Mouse (Mus musculus) mouse trophoblast stem cell (cell line): ENCODE measurements around the gene Spaar.

Source experiments
- in situ Hi-C, 2 experiments: fragments of 300-500 bp; cut with MseI, MboI; formaldehyde crosslinking; loops; 2 replicates in 1 of 2; 3 replicates in 1 of 2; pipeline ENCODE4 v1.15.1; 2025

The Spaar gene

DNA sequence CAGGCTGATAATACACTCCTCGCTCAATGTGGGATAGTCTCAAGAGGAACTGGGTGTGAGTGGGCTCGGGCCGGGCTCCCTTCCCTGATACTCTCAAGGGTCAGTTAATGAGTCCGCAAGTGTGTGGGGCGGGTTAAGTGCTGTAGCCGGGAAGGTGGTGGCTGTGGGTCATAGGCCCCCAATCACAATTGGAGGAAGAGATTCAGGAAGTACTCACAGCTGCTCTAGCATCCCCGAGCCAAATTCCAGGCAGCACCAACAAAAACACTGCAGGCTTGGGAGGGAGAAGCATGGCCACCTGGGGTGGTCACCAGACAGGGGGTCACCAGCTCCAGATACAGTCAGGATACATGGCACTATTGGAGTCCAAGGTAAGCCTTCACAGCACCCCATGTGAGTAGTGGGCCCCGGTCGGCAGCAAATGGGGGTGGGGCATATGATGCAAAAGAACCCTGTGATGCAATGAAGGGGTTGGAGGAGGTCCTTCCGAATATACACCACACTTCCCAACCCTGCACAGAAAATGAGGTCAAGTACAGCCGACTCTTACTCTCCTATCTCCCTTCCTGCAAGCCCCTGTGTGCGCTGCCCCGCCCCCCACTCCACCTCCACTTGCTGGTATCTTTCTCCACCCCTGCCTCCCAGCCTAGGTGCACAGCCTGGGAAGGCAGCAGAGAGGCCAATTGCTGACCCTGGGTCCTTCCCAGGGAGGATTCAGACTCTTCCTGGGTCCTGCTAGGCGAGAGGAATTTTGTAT is at the start of gene Spaar:
Spaar (plus strand) TSS at position 241 of the 757 bp plus-strand sequence.
- in situ Hi-C loops = no loop called here

DNA sequence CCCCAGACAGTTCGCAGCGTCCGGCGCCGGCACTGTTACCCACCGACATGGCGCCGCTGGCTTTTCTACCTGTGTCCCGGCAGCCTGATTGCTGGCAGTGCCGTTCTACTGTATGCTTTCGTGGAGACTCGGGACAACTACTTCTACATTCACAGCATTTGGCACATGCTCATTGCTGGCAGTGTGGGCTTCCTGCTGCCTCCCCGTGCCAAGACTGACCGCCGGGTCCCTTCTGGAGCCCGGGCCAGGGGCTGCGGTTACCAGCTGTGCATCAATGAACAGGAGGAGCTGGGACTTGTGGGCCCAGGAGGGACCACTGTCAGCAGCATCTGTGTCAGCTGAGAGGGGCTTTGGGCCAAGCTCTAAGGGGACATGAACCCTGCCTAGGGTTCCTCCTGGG is 39.8 kb upstream of the Spaar start:
- in situ Hi-C loops = no loop called here

GRCm38 (mm10) chr4:43691026-43691425 is 38.8 kb upstream of the Spaar start:
- in situ Hi-C loops = no loop called here

- in situ Hi-C loops = no loop called here
Measured at GRCm38 (mm10) chr4:43693806-43694241, 36.0 kb upstream of the Spaar start.

DNA sequence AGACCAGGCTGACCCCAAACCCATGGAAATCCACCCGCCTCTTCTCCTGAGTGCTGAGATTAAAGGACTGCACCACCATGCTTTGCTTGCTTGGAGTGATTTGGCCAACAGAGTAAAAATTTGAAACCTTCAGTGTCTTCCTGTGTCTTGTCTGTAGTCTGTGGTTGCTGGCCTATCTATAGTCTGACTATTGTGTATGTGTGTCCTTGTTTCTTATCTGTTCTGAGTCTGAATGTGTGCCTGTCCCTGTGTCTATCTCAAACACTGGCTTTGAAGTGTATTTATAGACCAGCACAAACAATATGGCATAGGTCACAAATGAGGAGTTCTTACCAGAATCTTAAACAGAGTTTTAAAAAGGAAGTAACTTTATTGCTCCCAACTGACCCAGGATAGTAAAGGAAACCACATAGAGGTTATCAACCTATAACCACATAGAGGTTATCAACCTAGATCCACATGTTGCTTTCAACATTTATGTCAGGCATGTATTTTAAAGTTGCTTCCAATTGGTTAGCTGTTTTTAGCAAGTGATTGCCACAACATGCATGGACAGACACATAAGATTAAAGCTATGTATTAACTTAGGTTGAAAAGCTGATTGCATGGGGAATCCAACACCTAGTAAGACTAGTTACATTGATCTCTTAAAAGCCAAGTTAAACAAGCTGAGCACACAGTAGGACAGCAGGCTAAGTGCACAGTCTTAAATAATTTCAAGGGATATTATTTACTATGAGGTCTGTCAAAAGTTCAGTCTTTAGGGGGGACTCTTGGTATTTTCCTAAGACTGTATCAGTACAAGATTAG is 35.2 kb upstream of the Spaar start:
- in situ Hi-C loops = no loop called here

- in situ Hi-C loops = no loop called here
Measured at GRCm38 (mm10) chr4:43695249-43695671, 34.6 kb upstream of the Spaar start.

DNA sequence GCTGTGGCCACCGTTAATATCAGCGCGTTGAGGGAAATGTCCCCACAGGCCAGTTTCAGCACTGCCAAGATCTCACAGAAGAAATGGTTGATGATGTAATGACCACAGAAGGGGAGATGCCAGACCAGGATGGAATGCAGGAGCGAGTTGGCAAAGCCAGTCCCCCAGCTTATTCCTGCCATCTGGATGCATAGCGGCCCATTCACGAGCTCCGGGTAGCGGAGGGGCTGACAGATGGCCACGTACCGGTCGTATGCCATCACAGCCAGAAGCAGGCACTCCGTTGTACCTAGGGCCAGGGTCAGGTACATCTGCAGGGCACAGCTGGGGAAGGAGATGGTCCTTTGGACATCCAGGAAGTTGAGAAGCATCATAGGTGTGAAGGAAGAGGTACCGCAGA is 33.3 kb upstream of the Spaar start:
- in situ Hi-C loops = no loop called here

DNA sequence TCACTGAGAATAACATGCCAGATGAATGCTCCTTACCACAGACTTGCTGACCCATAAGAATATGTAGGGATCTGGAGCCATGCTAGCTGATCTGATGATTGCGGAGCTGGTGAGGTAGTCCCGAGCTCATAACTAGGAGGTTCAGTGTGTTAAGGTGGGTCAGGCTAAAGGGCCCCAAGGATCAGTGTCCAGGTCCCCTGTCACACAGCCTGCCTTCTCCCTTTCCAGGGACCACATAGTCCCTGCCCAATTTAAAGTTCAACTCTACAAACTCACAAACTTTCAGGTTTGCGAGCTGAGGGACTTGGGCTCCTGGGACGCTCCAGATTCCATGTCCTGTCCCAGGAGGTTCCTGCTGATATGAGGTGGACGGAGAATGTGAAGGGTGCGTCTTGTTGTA is 29.1 kb upstream of the Spaar start, which contains the start of gene Olfr70:
Olfr70 (minus strand) TSS at position 101 of the 400 bp plus-strand sequence.
- in situ Hi-C loops = no loop called here

DNA sequence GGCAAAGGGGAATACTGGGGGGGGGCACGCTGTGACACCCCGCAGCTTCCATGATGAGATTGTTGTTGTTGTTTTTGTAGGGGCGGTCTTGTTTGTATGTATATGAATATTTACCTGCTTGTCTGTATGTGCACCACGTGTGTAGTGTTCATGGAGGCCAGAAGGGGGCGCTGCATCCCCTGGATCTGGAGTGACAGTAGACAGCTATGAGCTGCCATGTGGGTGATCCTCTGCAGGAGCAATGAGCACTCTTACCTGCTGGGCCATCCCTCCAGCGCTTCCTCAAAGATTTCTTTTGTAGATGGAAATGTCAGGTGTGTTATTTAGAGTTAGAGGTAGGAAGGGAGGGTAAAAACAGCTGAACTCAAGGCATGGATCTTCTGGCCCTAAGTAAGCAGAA is 26.4 kb upstream of the Spaar start:
- in situ Hi-C loops = no loop called here

GRCm38 (mm10) chr4:43703851-43704250 is 26.0 kb upstream of the Spaar start:
- in situ Hi-C loops = no loop called here

GRCm38 (mm10) chr4:43705991-43706390 is 23.8 kb upstream of the Spaar start:
- in situ Hi-C loops = no loop called here

DNA sequence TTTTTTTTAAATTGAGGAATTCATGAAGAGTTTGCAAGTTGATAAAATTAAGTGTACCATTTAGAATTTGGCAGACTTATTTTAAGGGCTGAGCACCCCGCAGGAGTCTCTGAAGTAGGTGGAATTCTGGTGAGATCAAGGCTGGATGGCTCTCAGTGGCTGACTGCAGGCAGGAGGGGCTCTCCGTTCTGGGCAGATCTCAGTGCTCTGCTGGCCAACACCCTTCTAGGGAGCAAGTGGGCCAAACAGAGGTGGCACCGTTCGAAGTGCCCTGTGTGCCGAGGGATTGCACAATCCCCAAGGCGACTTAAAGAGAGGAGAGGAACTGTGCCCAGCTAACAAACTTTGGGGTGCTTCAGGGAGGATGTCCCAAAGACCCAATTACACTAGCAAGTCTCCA is 20.0 kb upstream of the Spaar start, which contains the start of gene Olfr71:
Olfr71 (minus strand) TSS at position 387 of the 400 bp plus-strand sequence.
- in situ Hi-C loops = loop anchor here (5.0 to 10.0 kb wide), 2 partner anchors 38 to 85 kb away; no protein-coding TSS in a partner anchor

DNA sequence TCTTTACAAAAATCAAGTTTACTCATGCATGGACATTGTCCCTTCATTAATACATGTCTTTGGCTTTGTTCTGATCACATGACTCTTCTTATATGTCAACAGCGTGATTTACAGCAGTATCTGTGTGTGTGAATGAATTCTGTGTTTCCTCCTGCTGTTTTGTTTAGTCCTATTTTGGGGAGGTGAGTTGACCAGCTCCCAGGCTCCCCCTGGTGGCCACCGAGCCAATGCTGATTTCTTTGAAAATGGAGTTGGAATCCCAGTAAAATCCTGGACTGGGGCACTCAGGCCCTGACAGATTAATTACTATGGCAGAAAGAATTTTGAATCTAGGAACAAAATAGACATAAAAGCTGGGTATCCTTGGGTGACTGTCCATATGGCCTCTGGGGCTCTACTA is 18.0 kb upstream of the Spaar start:
- in situ Hi-C loops = loop anchor here (5.0 to 10.0 kb wide), 2 partner anchors 40 to 87 kb away; no protein-coding TSS in a partner anchor

- in situ Hi-C loops = loop anchor here (5.0 to 10.0 kb wide), 2 partner anchors 41 to 89 kb away; no protein-coding TSS in a partner anchor
Measured at GRCm38 (mm10) chr4:43713652-43714219, 16.1 kb upstream of the Spaar start.

DNA sequence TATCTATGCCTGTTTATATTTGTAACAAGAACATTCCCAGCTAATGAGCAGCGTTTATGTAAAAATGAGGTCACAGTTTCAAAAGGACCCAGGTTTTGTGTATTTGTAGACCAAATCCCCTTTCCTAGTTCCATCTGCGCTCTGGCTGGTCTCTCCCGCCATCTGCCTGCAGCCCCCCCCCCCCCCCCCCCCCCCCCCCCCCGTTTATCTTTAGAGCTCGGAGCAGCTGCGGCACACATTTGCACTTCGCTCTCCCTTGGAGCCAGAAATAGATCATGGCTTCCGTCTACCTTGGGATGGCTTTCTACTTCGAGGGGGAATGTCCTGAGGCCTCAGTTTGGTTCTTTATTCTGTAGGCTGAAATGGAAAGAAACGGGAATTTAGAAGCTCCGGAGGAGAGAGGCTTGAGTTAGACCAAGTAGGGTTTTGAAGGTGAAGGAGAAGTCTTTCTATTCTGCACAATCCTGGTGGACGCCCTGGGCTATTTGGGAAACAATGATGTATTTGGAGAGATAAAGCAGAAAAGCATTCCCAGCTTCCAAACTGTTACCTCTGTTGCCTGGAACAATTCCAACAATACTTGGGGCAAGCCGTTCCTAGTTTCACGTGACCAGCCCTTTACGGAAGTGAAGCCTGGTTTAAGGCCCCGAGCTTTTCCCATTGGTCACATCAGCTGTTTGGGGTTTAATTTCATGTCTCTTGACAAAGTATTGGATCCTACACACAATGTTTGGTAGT is 9.2 kb upstream of the Spaar start:
- in situ Hi-C loops = no loop called here

GRCm38 (mm10) chr4:43722191-43722590 is 7.6 kb upstream of the Spaar start:
- in situ Hi-C loops = no loop called here

DNA sequence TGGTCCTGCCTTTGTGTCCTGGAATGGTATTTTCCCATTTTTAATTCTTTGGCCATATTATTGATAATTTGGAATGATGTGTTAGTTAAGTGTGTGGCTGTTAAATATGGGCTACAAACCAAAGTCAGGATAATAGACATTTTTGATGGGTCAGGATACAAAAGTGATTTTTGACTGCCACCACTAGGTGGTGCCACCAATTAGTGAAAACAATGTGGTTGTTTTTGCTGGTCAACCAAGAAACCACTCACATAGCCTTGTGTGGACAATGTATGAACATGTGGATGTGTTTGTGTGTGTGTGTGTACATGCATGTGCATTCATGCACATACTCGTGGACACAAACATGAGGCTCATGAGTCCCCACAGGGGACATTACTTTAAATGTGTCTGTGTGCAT is 5.1 kb upstream of the Spaar start:
- in situ Hi-C loops = no loop called here

DNA sequence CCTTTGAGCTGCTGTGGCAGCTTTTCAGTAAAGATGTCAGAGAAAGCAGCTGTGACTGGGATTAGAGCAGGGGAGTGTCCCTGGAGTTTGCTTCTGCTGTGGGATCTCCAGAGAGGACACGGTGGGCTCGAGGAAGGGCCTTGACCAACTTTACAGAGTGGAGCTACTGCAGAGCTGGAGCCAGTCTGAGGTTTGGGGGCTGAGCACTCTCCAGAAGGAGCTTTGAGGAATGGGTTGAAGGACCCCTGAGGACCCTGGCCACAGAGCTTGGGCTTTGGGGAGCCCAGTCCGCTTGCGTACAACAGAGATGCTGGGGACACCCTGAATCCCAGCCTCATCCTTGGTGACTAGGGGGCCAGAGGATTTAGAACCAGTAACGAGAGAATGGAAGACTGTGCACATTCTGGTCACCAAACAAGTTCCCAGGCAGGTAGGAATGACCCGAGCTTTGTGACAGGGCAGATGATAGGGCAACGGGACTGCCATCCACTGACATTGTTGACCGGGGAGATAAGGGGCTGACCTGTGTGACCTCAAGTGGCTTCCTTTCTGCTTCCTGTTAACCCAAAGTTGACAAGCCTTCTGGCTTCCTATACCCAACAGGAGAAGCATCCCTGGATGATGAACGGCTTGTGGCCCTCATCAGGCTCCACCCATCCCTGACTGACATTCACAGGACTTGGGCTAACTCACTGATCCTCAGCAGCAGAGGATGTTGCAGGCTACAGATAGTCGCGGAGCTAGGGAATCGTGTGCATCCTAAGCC is 3.4 kb upstream of the Spaar start:
- in situ Hi-C loops = no loop called here

DNA sequence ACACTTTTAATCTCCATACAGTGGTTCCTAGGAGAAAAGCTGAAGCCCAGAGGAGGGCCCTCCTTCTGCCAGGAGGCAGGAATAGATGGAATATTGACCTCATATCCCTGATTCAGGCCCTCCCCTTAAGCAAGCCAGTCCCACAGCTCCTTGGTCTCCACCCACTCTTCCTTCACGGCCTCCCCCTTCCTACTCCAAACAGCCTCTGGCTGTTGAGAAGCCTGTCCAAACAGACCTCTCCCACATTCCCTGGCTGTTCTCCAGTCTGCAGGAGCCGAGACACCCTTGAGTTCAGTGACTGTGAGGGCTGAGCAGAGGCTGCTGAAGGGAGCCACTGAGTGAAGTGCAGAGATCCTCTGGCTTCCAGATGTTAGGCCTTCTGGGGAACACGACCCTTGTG is 2.8 kb upstream of the Spaar start, which contains the start of gene Hrct1:
Hrct1 (plus strand) TSS at position 194 of the 400 bp plus-strand sequence.
- in situ Hi-C loops = no loop called here
